Mouse (Mus musculus): ENCODE measurements at regions not wholly inside any gene's neighbourhood (a gene's known extent, or its start where the extent isn't known, plus 50 kb on each side); places are given as distances from the start of the nearest gene placed in this dataset.

DNA sequence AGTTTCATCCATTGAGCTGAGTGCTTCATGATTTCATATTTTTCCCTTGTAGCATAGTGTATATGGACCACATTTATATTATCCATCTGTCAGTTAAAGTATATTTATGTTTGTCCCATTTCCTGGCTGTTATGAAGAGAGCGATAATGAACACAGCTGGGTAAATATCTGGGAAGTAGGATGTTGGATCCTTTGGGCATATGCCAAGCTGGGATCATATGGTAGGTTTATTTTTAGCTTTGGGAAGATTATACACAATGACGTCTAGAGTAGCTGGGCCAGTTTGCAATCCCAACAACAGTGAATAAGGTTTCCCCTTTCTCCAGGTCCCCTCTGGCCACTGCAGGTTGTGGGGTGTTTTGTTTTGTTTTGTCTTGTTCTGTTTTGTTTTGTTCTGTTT lies 164.5 kb downstream of the Gm765 start:
- DNase-seq (ENCODE audit: low spot score in 2 of 2): no peak

DNA sequence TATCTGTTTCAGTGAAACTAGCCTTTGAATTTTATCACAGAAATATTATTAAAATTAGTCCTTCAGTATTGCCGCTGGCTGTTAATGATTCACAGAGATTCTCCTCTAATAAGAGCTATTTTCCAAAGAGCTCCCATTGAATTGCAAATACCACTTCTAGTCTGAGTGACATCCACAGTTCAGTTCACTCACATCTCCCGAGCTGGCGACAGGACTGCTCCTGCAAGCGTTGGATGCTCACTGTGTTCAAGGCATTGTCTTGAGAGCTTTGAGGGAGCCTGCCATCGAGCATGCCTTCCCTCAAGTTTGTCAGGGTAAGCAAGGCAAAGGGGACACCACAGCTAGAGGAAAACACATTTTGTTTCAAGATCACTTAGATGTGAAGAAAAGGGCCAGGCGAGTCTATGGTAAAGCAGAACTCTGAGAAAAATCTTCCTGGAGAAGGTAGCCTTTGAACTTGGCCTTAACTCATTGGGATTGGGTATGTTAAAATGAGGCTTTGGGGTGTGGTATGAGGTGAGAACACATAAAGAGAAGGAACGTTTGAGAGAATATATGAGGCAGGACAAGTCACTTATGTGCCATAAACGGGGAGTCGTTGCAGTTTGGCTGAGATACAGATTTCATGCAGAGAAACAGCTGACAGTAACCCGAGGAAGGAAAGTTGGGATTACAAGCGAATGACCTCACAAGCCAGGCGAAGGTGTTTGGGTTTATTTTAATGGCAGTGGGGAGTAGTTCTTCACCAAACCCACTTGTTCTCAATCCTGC lies 193.3 kb downstream of the Gm765 start:
- DNase-seq (ENCODE audit: low spot score in 2 of 2): no peak

DNA sequence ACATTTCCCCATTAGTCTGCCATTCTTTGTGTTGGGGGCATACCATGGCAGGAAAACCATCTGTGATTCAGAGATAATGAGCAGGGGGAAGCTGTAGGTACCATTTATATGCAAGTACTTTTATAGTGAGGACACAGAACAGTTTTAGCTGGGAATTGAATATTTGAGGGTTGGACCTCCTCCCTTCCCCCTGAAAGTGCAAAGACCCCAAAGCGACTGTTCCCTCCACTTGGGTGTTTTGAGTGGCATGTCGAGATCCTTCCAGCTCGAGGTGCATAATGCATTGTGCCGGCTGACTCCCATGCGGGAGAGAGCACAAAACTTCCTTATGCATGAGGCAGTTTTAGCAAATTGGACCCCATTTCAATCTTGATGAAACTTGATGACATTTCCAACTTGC lies 194.7 kb downstream of the Gm765 start:
- no peak for DNase-seq (ENCODE audit: low spot score in 2 of 2)

DNA sequence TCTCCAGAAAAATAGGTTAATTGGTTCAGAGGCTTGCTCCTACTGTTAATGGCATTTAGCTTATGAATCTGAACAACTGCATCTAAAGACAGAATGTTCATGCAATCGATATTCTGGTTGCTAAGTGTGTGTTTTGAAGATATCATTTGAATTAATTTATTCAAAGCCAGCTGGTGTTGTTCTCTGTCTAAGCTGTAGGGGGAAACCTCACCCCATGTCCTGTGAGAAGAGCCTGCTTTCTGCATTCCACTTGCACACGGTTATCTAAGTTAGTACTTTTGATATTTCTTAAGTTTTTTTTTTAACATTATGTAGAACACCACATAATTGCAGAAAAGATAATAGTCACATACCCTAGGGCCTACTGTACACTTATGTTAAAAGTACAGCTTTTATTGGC lies 209.6 kb downstream of the Gm765 start:
- DNase-seq (ENCODE audit: low spot score in 2 of 2): no peak

DNA sequence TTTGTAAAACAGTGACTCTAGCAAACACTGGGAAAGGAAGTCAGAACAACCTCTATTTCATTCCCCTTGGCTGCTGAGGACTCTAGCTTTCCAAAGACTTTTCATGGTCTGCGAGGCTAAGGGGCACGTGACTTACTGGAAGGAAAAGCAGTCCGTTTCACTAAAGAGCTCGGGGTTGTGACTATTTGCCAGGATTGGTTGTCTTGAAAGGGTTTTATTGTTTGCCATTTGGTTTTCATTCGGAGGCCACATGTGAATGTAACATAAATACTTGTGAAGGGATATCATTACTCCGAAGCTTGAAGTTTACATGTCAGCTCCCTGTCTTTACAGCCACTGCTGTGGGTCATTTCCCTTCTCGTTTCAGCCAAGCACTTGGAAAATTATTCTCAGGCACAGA lies 217.1 kb downstream of the Gm765 start:
- DNase-seq (ENCODE audit: low spot score in 2 of 2): no peak

DNA sequence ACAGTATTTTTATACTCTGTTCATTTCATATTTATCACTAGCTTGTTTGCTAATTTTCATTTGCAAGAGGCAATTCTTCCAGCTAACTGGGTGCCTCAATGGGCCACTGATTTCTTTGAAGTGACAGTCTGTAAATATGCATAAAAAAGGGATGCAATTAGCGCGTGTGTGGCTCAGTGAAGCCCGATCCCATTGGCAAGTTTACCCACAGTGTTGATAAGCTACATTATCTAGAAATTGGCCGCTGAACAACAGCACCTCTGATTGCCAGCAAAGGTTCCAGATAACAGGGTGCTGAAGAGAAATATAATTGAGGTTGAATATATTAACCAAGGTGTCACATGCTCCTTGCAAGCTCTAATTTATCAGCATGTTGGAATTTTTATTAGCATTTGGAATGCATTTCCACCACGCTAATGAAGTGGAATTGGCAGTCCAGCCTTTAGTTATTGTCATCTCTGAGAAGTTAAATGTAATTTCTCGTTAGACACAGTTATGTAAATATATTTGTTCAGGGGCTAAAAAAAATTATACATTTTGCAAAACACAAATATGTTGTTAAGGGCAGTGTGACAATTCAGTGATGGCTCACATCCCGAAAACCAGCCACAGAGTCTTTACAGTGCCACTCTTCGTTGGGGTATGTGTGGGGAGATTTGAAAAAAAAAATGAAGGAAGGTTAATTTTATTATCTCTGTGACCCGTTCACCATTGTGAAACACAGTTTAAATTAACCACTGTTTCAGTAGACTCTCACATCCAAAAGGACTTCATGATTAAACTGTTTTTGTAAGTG lies 224.0 kb downstream of the Gm765 start:
- DNase-seq (ENCODE audit: low spot score in 2 of 2): no peak

DNA sequence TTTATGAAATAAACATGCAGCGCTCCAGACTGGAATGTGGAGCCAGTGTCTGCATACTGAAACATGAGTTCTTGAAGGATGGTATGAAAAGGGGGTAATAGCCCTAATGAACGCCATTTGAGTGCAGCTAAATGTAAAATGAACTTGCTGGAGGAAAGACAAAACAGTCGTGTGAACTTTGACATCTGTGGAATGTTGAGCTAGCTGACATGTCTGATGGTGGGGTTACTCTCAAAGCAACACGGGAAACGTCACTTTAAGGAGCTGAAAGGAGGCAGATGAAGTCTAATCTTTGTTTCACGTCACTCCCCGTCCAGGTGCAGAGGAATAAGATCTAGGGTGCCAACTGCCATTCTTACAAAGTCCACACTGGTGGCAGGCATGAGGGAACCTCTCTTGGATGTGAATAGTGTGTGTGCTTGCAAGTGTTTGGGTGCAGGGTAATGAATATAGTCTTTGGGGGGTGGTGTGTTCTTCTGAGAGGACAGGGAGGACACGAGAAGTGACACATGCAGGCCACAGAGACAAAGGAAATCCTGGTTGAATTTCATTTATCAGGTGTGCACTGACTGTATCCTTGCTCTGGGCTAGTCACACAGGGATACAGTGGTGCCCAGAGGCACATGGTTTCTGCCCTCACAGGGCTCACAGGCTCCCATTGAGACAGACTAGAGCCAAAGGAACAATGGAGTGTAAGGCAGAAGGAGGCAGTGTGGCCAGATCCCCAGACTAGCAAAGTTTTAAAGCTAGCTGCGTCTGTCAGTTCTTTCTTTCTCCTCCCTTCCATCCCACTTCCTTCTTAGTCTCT lies 228.0 kb downstream of the Gm765 start:
- DNase-seq (ENCODE audit: low spot score in 2 of 2): no peak

DNA sequence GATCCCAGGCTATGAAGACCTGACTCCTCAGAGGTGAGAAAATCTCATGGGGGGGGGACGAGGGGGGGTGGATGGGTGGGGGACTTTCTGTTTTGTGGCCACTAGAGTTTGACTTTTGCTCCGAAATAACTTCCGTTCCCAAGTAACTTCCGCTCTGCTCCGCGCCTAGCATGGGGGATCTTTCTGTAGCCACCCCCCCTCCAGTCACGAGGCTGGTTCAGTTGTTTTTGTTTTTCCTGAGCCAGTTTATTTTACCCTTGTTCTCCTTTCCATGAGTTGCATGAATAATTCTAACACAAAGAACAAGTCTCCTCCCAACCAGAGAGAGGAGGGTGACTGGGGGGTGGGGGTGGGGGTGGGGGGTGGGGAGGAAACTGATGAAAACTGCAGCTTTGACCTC lies 228.8 kb downstream of the Gm765 start:
- DNase-seq (ENCODE audit: low spot score in 2 of 2): peak; percentile 24 to 45

DNA sequence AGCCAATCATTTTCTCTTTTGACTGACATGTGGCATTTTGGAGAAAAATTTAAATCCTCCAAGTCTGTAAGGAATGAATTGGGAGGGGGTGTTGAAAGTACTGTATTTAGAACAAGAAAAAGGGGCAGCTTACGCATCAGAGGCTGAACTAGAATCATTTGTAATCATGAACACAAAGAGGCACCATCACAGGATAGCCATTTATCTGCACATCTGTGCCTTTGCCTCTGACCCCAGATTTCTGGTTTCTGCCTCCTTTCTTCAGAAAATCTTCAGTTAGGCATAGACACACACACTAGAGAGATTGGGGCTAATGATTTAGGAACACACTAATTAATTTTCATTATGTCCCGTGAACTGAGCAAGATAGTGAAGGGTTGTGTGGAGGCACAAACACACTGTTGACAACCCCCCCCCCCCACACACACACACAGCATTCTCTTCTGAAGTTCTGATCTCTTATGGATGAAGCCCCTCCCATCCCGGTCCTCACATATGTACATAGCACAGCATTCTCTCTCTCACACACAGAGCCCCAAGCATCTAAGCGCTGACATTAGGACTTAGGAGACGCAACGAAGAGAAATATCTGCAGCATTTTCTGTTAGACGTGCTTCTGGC lies 229.9 kb downstream of the Gm765 start:
- no peak for DNase-seq (ENCODE audit: low spot score in 2 of 2)

DNA sequence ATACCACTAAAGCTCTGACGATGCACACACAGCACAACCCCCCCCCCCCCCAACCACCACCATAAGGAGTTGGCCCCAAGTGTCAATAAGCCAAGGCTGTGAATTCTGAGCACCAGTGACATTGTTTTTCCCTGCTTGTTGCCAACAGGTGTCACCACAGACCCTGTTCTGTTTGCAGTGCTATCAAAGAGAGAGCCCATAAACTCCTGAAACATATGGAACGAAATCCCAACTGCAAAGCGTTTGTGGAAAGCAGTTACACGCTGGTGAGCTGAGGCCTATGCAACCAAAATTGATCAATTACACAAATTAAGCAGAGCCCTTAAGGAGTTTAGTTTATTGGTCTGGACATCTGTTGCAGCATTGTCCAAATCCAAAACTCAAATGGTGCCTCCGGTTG lies 235.4 kb downstream of the Gm765 start:
- DNase-seq (ENCODE audit: low spot score in 2 of 2): no peak

DNA sequence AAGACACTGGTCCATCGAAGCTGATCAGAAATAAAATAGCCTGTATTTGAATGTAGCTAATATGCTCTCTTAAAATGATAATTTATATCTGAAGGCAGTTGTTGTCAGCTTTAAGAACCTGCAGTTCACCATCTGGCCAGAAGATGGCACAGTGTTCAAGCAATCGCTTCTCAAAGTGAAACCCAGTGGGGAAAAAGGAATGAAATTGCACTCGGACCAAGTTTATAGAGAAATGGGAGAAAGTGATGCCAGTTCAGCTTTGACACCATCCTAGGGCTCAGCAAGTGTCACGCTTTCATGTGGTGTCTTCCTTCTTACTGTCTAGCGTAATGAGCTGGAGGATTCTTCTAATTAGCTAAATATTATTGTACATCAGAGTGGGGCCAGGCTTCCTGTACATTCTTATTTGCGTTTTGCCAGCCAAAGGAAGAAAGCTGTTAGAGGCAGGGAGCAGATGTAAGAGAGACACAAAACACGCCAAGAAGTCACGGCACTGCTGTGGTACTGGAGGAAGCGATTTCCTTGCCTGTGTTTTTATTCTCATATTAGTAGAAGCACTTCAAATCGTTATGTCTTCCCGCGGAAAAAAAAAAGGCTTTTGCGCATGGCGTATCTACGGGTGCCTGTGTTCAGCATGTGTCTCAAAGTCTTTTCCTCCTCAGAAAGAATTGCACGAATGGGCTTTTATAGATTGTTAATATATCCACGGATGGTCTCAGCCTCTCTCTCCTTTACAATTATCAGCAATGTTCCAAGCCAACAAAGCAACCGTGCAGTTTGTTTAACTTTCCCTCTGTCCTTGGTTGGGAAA lies 237.1 kb downstream of the Gm765 start:
- DNase-seq (ENCODE audit: low spot score in 2 of 2): peak; percentile 45 to 58

DNA sequence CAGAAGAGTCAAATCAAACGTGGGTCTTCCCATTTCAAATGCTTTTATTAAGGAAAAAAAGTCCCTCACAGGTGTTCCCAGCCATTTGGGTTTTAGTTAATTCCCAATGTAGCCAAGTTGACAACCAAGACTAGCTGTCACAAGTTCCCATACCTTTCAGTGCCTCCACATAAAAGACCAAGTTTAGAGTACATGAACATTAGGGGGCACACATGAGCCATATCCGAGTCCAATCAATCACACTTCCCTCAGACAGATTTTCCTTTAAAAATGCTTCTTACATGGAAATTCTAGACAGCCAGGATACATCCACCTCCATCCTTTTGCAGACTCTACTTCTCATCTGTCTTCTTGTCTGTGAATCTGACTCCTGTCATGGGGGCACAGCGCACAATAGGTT lies 238.1 kb downstream of the Gm765 start:
- DNase-seq (ENCODE audit: low spot score in 2 of 2): no peak

DNA sequence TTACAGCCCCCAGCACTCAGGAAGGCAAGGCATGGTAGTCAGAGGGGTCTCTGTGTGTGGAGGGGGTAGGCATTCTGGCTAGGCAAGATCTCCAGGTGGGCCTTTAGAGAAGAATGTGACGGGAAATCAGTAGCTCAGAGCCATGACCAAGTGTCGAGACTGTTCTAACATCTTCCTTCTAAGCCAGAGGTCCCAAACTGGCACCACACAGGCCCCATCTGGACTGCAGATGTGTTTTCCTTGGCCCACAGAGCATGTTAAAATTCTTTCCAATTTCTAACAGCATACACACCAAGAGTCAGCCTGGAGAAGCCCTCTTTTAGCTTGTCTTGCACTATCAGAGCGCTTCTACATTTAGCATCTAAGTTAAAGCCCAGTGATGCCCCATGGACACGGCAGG lies 241.5 kb downstream of the Gm765 start:
- no peak for DNase-seq (ENCODE audit: low spot score in 2 of 2)

DNA sequence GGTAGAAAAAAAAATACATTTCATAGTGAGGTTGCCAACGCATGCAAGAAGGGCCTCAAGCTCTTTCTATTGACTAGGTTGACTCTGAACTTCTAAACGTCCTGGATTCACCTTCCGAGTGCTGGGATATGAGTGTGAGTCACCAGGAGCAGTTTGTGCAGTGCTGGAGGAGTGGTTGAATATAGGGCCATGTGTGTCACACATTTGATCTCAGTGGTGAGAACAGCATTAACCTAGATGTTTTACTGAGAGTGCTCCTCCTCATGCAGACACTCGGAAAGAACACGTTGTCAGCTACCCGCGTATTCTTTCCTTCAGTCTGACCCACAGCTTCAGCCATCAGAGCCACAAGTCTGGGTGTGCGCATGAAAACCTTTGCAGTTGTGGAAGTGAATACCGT lies 243.4 kb downstream of the Gm765 start:
- no peak for DNase-seq (ENCODE audit: low spot score in 2 of 2)

DNA sequence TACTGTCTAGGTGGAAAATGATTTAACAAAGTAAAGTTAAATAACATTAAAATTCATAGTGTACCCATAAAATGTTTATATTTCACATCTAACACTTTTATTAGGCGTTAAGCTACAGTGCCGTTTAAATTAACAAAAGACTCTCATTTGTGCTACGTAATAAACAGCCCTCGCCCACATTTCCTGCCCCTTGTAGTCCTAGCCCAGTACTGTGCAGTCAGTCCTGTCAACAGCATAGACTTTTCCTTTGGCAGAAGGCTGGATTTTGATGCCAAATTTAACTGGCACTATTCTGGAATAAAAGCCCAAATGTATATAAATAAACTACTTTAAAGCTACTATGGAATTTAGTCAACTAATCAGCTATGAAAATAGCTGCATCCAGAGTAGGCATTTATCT lies 247.3 kb downstream of the Gm765 start:
- no peak for DNase-seq (ENCODE audit: low spot score in 2 of 2)

DNA sequence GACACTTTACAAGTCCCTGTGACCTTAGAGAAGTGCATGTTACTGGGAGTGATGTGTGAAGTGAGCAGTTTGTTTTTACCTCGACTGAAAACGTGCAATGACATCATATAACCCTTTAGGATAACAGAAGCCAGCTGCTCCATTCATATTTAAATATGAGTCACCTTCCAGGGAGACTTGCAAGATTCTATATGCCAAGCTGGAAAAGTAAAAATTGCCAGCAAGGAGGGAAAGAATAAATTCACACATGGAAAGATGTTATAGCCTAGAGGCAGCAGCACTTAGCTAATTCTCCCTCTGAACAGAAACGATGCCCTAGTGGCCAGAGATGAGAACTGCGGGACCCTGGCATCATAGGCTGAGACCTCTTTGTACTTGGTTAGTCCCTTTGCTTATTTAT lies 253.4 kb downstream of the Gm765 start:
- no peak for DNase-seq (ENCODE audit: low spot score in 2 of 2)

DNA sequence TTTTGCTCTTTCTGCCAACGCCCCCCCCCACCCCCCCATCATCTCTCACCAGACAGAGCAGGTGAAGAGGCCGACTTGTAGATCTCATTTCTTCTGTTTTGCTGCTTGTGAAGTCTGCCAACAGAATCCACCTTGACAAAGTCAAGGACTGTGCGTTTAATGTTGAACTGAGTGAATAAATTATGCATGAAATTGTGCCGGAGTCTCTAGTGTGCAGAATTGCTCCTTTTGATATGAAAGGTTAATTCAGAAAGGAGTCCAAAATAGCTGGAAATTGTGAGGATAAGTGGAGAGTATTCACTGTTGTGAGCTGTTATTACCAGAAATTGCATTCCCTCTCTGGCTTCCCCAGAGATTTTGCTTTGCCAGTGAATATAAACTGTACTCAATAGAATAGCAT lies 262.5 kb downstream of the Gm765 start:
- DNase-seq (ENCODE audit: low spot score in 2 of 2): no peak
